Mouse (Mus musculus): ENCODE measurements at regions not wholly inside any gene's neighbourhood (a gene's known extent, or its start where the extent isn't known, plus 50 kb on each side); places are given as distances from the start of the nearest gene placed in this dataset.

DNA sequence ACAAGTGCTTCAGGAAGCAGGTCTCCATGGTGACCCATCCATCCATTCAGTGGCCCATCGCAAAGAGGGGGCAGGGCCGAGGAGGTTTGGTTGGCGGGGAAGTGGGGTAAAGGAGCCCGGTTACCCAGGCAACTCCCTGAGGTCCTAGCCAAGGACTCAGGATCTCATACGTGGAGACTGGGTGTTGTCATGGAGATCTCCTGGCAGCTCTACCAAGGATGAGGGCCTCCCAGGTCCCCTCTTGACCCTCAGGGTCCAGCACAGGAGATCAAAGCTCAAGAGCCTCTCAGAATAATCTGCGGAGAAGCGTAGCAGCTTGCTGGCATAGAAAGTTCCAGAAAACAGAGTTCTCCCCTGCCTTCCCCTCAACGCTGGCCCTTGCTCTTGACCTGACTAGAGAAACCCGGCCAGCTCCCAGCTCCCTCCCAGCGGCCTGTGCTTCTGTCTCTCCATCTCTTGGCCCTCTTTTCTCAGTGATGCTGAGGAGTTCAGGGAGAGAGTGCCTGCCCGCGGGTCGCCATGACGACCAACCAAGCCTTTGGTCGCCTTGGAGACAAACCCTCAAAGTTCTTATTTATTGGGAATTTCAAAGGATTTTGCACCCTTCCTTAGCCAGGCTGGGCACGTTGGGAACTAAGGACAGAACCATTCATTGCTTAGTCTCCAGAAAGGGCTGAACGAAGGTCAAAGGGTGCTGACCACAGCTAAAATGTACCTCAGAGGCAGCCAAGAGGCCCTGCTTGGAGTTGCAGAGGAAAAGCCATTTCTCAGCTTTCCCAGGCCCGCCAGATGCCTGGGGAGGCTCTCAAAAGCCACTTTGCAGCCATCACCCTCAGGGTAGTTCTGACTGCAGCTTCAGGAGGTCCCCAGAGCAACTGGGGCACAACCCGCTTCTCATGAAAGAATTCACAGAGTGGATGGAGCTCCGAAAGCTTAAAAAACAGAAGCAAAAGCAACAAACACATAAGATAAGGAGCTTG, 60.0 kb downstream of the Ubiad1 start:
- DNase-seq (ENCODE audit: low spot score), result peak; percentile 84
- Histone ChIP-seq H3K27me3 (ENCODE audit: control insufficient read depth, insufficient read depth, low read length) (no peaks in the 10 kb centered on the region), H3K9me3 (ENCODE audit: control insufficient read depth, low read length) (no peaks in the 10 kb centered on the region), H3K9ac (ENCODE audit: low read length) (no peak overlapping the region), H3K4me1 (ENCODE audit: control insufficient read depth, insufficient read depth, low read length) (peaks cover 17% of the 10 kb centered on the region), H3K27ac (ENCODE audit: low read depth, low read length) (peak overlapping the region; percentile 85), H3K4me3 (ENCODE audit: low read depth, low read length) (no peak overlapping the region), H3K4me2 (ENCODE audit: low read depth) (0 out of 2 replicates have a peak overlapping the region, but pooled peaks have one; percentile 2), H3K36me3 (ENCODE audit: control insufficient read depth, insufficient read depth, low read length) (no peaks in the 10 kb centered on the region)
- 22% methylated on average over 20 of the region's 20 CpGs for WGBS
- ATAC-seq (ENCODE audit: insufficient read depth, low FRiP score, low TSS enrichment), result peak; percentile 83

DNA sequence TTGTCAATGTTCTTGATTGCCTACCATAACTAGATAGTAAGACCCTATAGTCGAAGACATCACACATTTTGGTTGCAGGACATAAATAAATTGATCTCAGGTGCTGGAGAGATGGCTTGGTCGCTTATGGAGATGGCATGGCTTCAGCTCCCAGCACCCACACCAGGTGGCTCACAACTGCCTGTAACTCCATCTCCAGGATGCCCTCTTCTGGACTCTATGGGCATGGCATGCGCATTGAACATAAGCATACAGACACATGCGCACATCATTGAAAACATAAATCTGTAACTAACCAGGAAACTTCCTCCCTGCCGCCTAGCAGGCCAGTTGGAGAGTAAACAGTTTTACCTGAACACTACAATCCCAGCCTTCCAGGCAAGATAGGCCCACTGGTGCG, 64.0 kb downstream of the Ubiad1 start:
- no peak overlapping the region for H3K4me2 ChIP-seq (ENCODE audit: low read depth)
- no peak overlapping the region for H3K9ac ChIP-seq (ENCODE audit: low read length)
- H3K4me3 ChIP-seq (ENCODE audit: low read depth, low read length), result no peak overlapping the region
- H3K4me1 ChIP-seq (ENCODE audit: control insufficient read depth, insufficient read depth, low read length), result peaks cover 26% of the 10 kb centered on the region
- H3K9me3 ChIP-seq (ENCODE audit: control insufficient read depth, low read length), result no peaks in the 10 kb centered on the region
- DNase-seq (ENCODE audit: low spot score) (no peak), ATAC-seq (ENCODE audit: insufficient read depth, low FRiP score, low TSS enrichment) (no peak)
- 91% methylated on average over 6 of the region's 6 CpGs for WGBS
- no peaks in the 10 kb centered on the region for H3K27me3 ChIP-seq (ENCODE audit: control insufficient read depth, insufficient read depth, low read length)
- no peaks in the 10 kb centered on the region for H3K36me3 ChIP-seq (ENCODE audit: control insufficient read depth, insufficient read depth, low read length)
- H3K27ac ChIP-seq (ENCODE audit: low read depth, low read length), result no peak overlapping the region

DNA sequence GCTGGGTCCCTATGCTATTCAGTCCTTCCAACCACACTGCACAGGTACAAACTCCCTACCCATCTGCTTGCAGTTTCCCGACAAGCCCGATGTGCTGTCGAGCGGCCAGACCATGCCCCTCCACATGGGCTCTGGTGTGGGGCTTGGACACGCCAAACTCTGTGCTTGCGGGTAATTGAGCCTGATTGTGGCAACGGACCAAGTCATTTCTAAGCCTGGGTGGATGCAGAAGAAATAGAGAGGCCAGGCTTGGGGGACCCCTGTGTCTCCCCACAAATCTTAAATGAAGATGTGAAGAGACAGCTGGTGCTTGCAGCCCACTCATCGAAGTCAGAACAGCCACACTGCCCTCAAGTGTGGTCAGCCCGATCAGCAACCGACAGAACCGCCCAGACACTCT, 66.1 kb downstream of the Ubiad1 start:
- Histone ChIP-seq H3K27me3 (ENCODE audit: control insufficient read depth, insufficient read depth, low read length) (no peaks in the 10 kb centered on the region), H3K9ac (ENCODE audit: low read length) (no peak overlapping the region), H3K9me3 (ENCODE audit: control insufficient read depth, low read length) (no peaks in the 10 kb centered on the region), H3K4me2 (ENCODE audit: low read depth) (no peak overlapping the region), H3K4me3 (ENCODE audit: low read depth, low read length) (no peak overlapping the region), H3K27ac (ENCODE audit: low read depth, low read length) (no peak overlapping the region), H3K36me3 (ENCODE audit: control insufficient read depth, insufficient read depth, low read length) (no peaks in the 10 kb centered on the region), H3K4me1 (ENCODE audit: control insufficient read depth, insufficient read depth, low read length) (peaks cover 12% of the 10 kb centered on the region)
- no peak for DNase-seq (ENCODE audit: low spot score)
- no peak for ATAC-seq (ENCODE audit: insufficient read depth, low FRiP score, low TSS enrichment)
- 82% methylated on average over 11 of the region's 11 CpGs for WGBS

DNA sequence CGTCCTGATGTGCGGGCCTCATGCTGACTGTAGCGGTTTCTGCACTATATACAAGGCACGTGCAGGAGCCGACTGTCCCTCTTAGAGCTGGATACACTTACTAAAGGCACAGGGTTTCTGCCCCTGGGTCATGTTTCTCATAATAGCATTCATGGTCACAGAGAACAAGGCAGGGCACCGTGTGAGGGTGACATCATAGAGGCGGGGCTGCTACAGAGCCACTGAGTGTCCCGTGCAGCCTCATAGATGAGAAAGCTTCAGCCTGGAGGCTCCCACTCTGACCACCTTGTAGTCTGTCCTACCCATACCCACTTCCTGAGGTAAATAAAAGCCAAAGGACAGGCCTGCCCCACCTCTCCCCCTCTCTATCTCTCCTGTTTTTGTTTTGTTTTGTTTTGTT, 67.2 kb downstream of the Ubiad1 start:
- Histone ChIP-seq H3K27ac (ENCODE audit: low read depth, low read length) (no peak overlapping the region), H3K9me3 (ENCODE audit: control insufficient read depth, low read length) (no peaks in the 10 kb centered on the region), H3K4me3 (ENCODE audit: low read depth, low read length) (no peak overlapping the region), H3K4me2 (ENCODE audit: low read depth) (no peak overlapping the region), H3K4me1 (ENCODE audit: control insufficient read depth, insufficient read depth, low read length) (peaks cover 12% of the 10 kb centered on the region), H3K27me3 (ENCODE audit: control insufficient read depth, insufficient read depth, low read length) (no peaks in the 10 kb centered on the region), H3K36me3 (ENCODE audit: control insufficient read depth, insufficient read depth, low read length) (no peaks in the 10 kb centered on the region), H3K9ac (ENCODE audit: low read length) (no peak overlapping the region)
- 42% methylated on average over 8 of the region's 8 CpGs for WGBS
- ATAC-seq (ENCODE audit: insufficient read depth, low FRiP score, low TSS enrichment), result peak; percentile 54; the same call in 1 of the 2 replicates
- DNase-seq (ENCODE audit: low spot score), result peak; percentile 56

DNA sequence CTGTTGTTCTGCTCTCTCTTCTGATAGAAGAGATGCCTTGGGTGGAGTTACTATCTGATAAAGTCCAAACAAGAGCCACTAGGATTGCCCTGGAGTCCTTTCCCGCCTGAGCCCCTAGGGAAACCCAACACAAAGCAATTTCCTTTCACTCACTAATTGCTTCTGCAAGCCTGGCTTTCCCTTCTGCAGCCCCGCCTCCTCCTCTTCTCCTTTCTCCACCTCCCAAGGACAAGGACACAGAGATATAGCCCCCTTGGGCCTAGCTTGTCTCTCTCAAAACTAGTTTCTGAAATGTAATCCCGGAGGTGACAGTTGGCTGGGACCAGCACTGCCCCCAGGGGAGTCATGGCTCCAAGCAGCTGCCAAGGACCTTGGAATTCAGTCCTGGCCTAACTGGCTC, 68.1 kb downstream of the Ubiad1 start:
- H3K27ac ChIP-seq (ENCODE audit: low read depth, low read length), result no peak overlapping the region
- WGBS, result 19% methylated on average over 3 of the region's 3 CpGs
- H3K4me3 ChIP-seq (ENCODE audit: low read depth, low read length), result no peak overlapping the region
- H3K9ac ChIP-seq (ENCODE audit: low read length), result no peak overlapping the region; the same call in 1 of the 2 replicates
- no peak overlapping the region for H3K4me2 ChIP-seq (ENCODE audit: low read depth)
- no peaks in the 10 kb centered on the region for H3K36me3 ChIP-seq (ENCODE audit: control insufficient read depth, insufficient read depth, low read length)
- H3K27me3 ChIP-seq (ENCODE audit: control insufficient read depth, insufficient read depth, low read length), result no peaks in the 10 kb centered on the region
- no peaks in the 10 kb centered on the region for H3K9me3 ChIP-seq (ENCODE audit: control insufficient read depth, low read length)
- peaks cover 12% of the 10 kb centered on the region for H3K4me1 ChIP-seq (ENCODE audit: control insufficient read depth, insufficient read depth, low read length)
- peak; percentile 54 for DNase-seq (ENCODE audit: low spot score)
- 0 out of 2 replicates have a peak, but pooled peaks have one; percentile 20 for ATAC-seq (ENCODE audit: insufficient read depth, low FRiP score, low TSS enrichment)

DNA sequence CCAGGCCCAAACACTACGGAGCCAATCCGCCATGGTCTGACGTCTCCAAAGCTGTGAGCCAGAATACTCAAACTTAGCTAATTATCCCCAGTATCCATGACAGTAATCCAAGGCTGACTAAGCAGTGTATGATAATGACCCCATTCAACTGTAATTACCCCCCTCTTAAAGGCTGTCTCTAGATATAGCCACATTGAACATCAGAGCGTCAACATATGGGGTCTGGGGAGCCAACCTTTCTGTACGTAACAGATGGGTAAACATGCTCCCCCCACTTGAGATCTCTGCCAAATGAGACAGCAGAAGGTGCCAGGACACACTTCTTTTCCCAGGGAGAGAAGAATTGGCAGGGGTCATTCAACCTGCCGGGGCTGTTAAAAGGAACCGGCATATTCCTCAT, 73.1 kb downstream of the Ubiad1 start:
- Histone ChIP-seq H3K27me3 (ENCODE audit: control insufficient read depth, insufficient read depth, low read length) (no peaks in the 10 kb centered on the region), H3K4me2 (ENCODE audit: low read depth) (no peak overlapping the region), H3K9me3 (ENCODE audit: control insufficient read depth, low read length) (no peaks in the 10 kb centered on the region), H3K4me3 (ENCODE audit: low read depth, low read length) (no peak overlapping the region), H3K9ac (ENCODE audit: low read length) (no peak overlapping the region), H3K36me3 (ENCODE audit: control insufficient read depth, insufficient read depth, low read length) (no peaks in the 10 kb centered on the region), H3K27ac (ENCODE audit: low read depth, low read length) (no peak overlapping the region), H3K4me1 (ENCODE audit: control insufficient read depth, insufficient read depth, low read length) (peaks cover 2% of the 10 kb centered on the region)
- ATAC-seq (ENCODE audit: insufficient read depth, low FRiP score, low TSS enrichment) (no peak), DNase-seq (ENCODE audit: low spot score) (no peak)
- WGBS, result 89% methylated on average over 7 of the region's 7 CpGs

DNA sequence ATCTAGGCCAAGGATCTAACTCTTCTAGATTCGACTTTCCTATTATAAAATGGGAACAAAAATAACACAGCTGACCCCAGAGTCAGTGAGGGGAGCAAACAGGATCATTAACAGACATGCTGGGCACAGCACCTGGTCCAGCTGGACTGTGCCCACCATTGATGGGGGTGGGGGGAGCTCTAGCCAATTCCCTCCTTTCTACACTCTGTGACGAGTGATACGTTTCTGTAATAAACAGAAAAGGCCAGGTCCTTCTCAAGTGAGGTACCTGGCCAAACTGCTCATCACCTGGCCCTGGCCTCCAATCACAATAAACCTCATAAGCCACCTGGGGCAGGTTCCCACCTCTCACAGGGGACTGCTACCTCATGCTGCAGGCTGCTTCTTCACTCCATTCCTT, 76.9 kb downstream of the Ubiad1 start:
- Histone ChIP-seq H3K9me3 (ENCODE audit: control insufficient read depth, low read length) (no peaks in the 10 kb centered on the region), H3K4me3 (ENCODE audit: low read depth, low read length) (no peak overlapping the region), H3K27me3 (ENCODE audit: control insufficient read depth, insufficient read depth, low read length) (no peaks in the 10 kb centered on the region), H3K9ac (ENCODE audit: low read length) (no peak overlapping the region), H3K4me2 (ENCODE audit: low read depth) (no peak overlapping the region), H3K4me1 (ENCODE audit: control insufficient read depth, insufficient read depth, low read length) (no peaks in the 10 kb centered on the region), H3K36me3 (ENCODE audit: control insufficient read depth, insufficient read depth, low read length) (no peaks in the 10 kb centered on the region), H3K27ac (ENCODE audit: low read depth, low read length) (no peak overlapping the region)
- 83% methylated on average over 3 of the region's 3 CpGs for WGBS
- DNase-seq (ENCODE audit: low spot score), result no peak
- no peak for ATAC-seq (ENCODE audit: insufficient read depth, low FRiP score, low TSS enrichment)

DNA sequence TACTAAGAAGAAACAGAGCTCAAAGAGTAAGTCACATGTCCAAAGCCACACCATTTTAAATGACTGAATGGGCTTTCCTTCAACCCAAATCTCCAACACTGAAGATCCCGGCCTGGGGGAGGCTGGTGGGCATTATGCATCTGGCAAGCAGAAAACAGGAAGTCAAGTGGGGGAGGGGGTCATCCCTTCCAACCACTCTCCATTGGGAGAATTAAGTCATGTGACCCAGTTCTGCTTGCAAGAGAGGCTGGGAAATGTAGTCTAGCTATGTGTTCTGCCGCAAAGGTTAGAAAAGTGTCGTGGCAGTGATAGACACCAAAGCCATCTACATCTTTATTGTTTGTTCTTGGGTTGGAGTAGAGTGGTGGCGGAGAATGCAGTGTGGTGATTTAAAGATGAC, 78.0 kb upstream of the Disp3 start:
- Histone ChIP-seq H3K4me2 (ENCODE audit: low read depth) (no peak overlapping the region), H3K27me3 (ENCODE audit: control insufficient read depth, insufficient read depth, low read length) (no peaks in the 10 kb centered on the region), H3K9ac (ENCODE audit: low read length) (no peak overlapping the region), H3K9me3 (ENCODE audit: control insufficient read depth, low read length) (no peaks in the 10 kb centered on the region), H3K4me1 (ENCODE audit: control insufficient read depth, insufficient read depth, low read length) (no peaks in the 10 kb centered on the region), H3K36me3 (ENCODE audit: control insufficient read depth, insufficient read depth, low read length) (no peaks in the 10 kb centered on the region), H3K4me3 (ENCODE audit: low read depth, low read length) (no peak overlapping the region), H3K27ac (ENCODE audit: low read depth, low read length) (no peak overlapping the region)
- no peak for DNase-seq (ENCODE audit: low spot score)
- WGBS, result 55% methylated on average over 4 of the region's 4 CpGs
- no peak for ATAC-seq (ENCODE audit: insufficient read depth, low FRiP score, low TSS enrichment)
